Mouse (Mus musculus) liver, embryonic 14 days (tissue): ENCODE data around the gene Il1r2. TPM values are rescaled to one million over a fixed set of nuclear protein-coding genes. Genes with fewer than 3 reads are reported as not detected.

ENCODE experiments used
- polyA plus RNA-seq: library from polyadenylated mRNA; depleted of rRNA; stranded (reverse); fragments of >200 nt; gene quantifications from 2 replicates; pipeline ENCODE4 v1.2.3, GENCODE M21; 2012; rRNA removed

The Il1r2 gene
- polyA plus RNA-seq: 0.24 and 0.32 TPM in 2 replicates

GRCm38 (mm10) chr1:40073779-40074178 lies at the start of gene Il1r2:
Gene Il1r2 (plus strand): TSS chr1:40074079.

Other genes starting within 250 kb of the Il1r2 start
- 13.7 and 14.2 TPM in 2 replicates for gene Map4k4, start 173.2 kb upstream of the Il1r2 start, polyA plus RNA-seq
- gene Il1r1, start 151.0 kb downstream of the Il1r2 start, polyA plus RNA-seq: 3.1 and 3.9 TPM in 2 replicates